Mouse (Mus musculus) c-Kit-positive CD71-positive TER-119-positive erythroid progenitor cells, embryonic 14.5 days (primary cell): ENCODE measurements at regions not wholly inside any gene's neighbourhood (a gene's known extent, or its start where the extent isn't known, plus 50 kb on each side); places are given as distances from the start of the nearest gene placed in this dataset.

Experiments
- DNase-seq: peaks from one replicate; pipeline ENCODE4 v3.0.0-alpha.2; 2013; ENCODE audit warnings: low spot score

- DNase-seq, result no peak
Observed at GRCm38 (mm10) chr1:14421030-14421429, 1672.1 kb downstream of the 4930444P10Rik start.

GRCm38 (mm10) chr1:14413826-14414445, 1679.2 kb downstream of the 4930444P10Rik start:
- no peak for DNase-seq

GRCm38 (mm10) chr1:14369957-14370833, 1722.9 kb downstream of the 4930444P10Rik start:
- no peak for DNase-seq

- DNase-seq, result no peak
Observed at GRCm38 (mm10) chr1:14359998-14360640, 1733.0 kb downstream of the 4930444P10Rik start.
